Mouse (Mus musculus) midbrain, embryonic 14.5 days (tissue): ENCODE measurements around the gene Ndufa6. TPM values are rescaled to one million over a fixed set of nuclear protein-coding genes. Genes with fewer than 3 reads are reported as not detected.
A peak's percentile ranks its signal among the peaks of the same experiment; 100 is the strongest.
"Not testable (repeated sequence)": the region's sequence is repeated elsewhere in the genome, so short reads cannot be mapped to it uniquely, and the experiment has no call there.

Experiments used
- ATAC-seq: fragments of 200-750 bp; cut with Nextera tagmentation; 2 replicates; pipeline ENCODE4 v1.8.0; 2017; ENCODE audit warnings: moderate number of reproducible peaks, moderate library complexity; ENCODE audit not compliant: low FRiP score, low TSS enrichment
- DNase-seq: peaks from one replicate; pipeline ENCODE4 v3.0.0-alpha.2; 2015
- H3K27ac ChIP-seq: fragments of 300-500 bp; sonication (generic); replicated peaks from 2 replicates; pipeline ENCODE4 v1.5.1; 2014; ENCODE audit warnings: mild to moderate bottlenecking, low read depth, low read length, moderate library complexity
- H3K27me3 ChIP-seq: fragments of 300-500 bp; sonication (generic); 2 replicates; pipeline ENCODE4 v1.6.1; 2014; ENCODE audit warnings: low read length, control low read depth, mixed read lengths; ENCODE audit not compliant: control insufficient read depth, insufficient read depth
- H3K36me3 ChIP-seq: fragments of 300-500 bp; sonication (generic); 2 replicates; pipeline ENCODE4 v1.6.1; 2014; ENCODE audit warnings: low read length, control low read depth; ENCODE audit not compliant: control insufficient read depth, insufficient read depth
- H3K4me1 ChIP-seq: fragments of 300-500 bp; sonication (generic); 2 replicates; pipeline ENCODE4 v1.6.1; 2014; ENCODE audit warnings: mild to moderate bottlenecking, antibody characterized with exemption, low read length, control low read depth; ENCODE audit not compliant: control insufficient read depth, insufficient read depth
- H3K4me2 ChIP-seq: fragments of 300-500 bp; sonication (generic); 2 replicates; pipeline ENCODE4 v1.6.1; 2014; ENCODE audit warnings: mild to moderate bottlenecking, low read length, moderate library complexity
- H3K4me3 ChIP-seq: fragments of 300-500 bp; sonication (generic); replicated peaks from 2 replicates; pipeline ENCODE4 v1.5.1; 2014; ENCODE audit warnings: low read depth, low read length
- H3K9ac ChIP-seq: fragments of 300-500 bp; sonication (generic); replicated peaks from 2 replicates; pipeline ENCODE4 v1.6.1; 2014; ENCODE audit warnings: mild to moderate bottlenecking, low read length, moderate library complexity
- H3K9me3 ChIP-seq: fragments of 300-500 bp; sonication (generic); 2 replicates; pipeline ENCODE4 v1.6.1; 2016; ENCODE audit warnings: low read length, control low read depth, mixed read lengths; ENCODE audit not compliant: control insufficient read depth
- WGBS: fragments of 180-500 bp; shearing (Covaris S2); extraction: QIAGEN DNeasy Blood & Tissue Kit; methylation state at CpG from one replicate; pipeline ENCODE4 v1.1.7; 2014; 5-methylcytosine and 5-hydroxymethylcytosine counted together
- polyA plus RNA-seq: library from polyadenylated mRNA; unstranded; fragments of >200 nt; fragmentation: Nextera tagmentation; extraction: Ambion mirVana; gene quantifications from 2 replicates; pipeline ENCODE4 v1.2.1, GENCODE M21; 2014

The Ndufa6 gene
- 375 and 469 TPM in 2 replicates for polyA plus RNA-seq

- Histone ChIP-seq H3K4me3 (peak within 1 kb of the TSS; percentile 87), H3K4me1 (peaks cover 13% of the 10 kb centered on the region), H3K27ac (peak within 1 kb of the TSS; percentile 89), H3K4me2 (peak within 1 kb of the TSS; percentile 85), H3K36me3 (peaks cover 18% of the 10 kb centered on the region), H3K9me3 (no peaks in the 10 kb centered on the region), H3K27me3 (no peaks in the 10 kb centered on the region), H3K9ac (peak within 1 kb of the TSS; percentile 97)
- WGBS = 2% methylated on average over 57 of the region's 57 CpGs
- DNase-seq (peak; percentile 99), ATAC-seq (peak; percentile 99)
These were observed at the start of gene Ndufa6 for GRCm38 (mm10) chr15:82354126-82354945. Ndufa6 (minus strand) TSS chr15:82354322.

GRCm38 (mm10) chr15:82403606-82404005 is 49.5 kb upstream of the Ndufa6 start:
- Histone ChIP-seq H3K36me3 (no peaks in the 10 kb centered on the region), H3K27me3 (no peaks in the 10 kb centered on the region), H3K27ac (no peak overlapping the region), H3K4me1 (no peaks in the 10 kb centered on the region), H3K4me2 (no peak overlapping the region), H3K9ac (no peak overlapping the region), H3K4me3 (no peak overlapping the region), H3K9me3 (no peaks in the 10 kb centered on the region)
- DNase-seq (no peak), ATAC-seq (no peak)
- 97% methylated on average over 9 of the region's 9 CpGs for WGBS

- no peak overlapping the region for H3K4me3 ChIP-seq
- H3K9me3 ChIP-seq = no peaks in the 10 kb centered on the region
- WGBS = 87% methylated on average over 6 of the region's 6 CpGs
- no peak overlapping the region for H3K4me2 ChIP-seq
- no peak overlapping the region for H3K27ac ChIP-seq
- H3K9ac ChIP-seq = no peak overlapping the region
- no peak for ATAC-seq
- no peaks in the 10 kb centered on the region for H3K27me3 ChIP-seq
- DNase-seq = no peak
- H3K4me1 ChIP-seq = no peaks in the 10 kb centered on the region
- no peaks in the 10 kb centered on the region for H3K36me3 ChIP-seq
These were observed 48.6 kb upstream of the Ndufa6 start for GRCm38 (mm10) chr15:82402741-82403140.

GRCm38 (mm10) chr15:82402106-82402505 is 48.0 kb upstream of the Ndufa6 start:
- no peaks in the 10 kb centered on the region for H3K9me3 ChIP-seq
- no peaks in the 10 kb centered on the region for H3K27me3 ChIP-seq
- no peak for ATAC-seq
- DNase-seq = no peak
- H3K36me3 ChIP-seq = no peaks in the 10 kb centered on the region
- no peaks in the 10 kb centered on the region for H3K4me1 ChIP-seq
- no peak overlapping the region for H3K9ac ChIP-seq
- no peak overlapping the region for H3K4me3 ChIP-seq
- H3K4me2 ChIP-seq = no peak overlapping the region
- no peak overlapping the region for H3K27ac ChIP-seq

GRCm38 (mm10) chr15:82401516-82401915 is 47.4 kb upstream of the Ndufa6 start:
- Histone ChIP-seq H3K9ac (no peak overlapping the region), H3K36me3 (no peaks in the 10 kb centered on the region), H3K4me1 (no peaks in the 10 kb centered on the region), H3K4me2 (no peak overlapping the region), H3K4me3 (no peak overlapping the region), H3K27me3 (no peaks in the 10 kb centered on the region), H3K9me3 (no peaks in the 10 kb centered on the region), H3K27ac (no peak overlapping the region)
- ATAC-seq (no peak), DNase-seq (no peak)
- WGBS = 18% methylated on average over 2 of the region's 2 CpGs

- not testable (repeated sequence) for H3K4me1 ChIP-seq, H3K27ac ChIP-seq, DNase-seq, H3K36me3 ChIP-seq, H3K27me3 ChIP-seq, H3K9ac ChIP-seq, H3K9me3 ChIP-seq, ATAC-seq, H3K4me3 ChIP-seq, H3K4me2 ChIP-seq
- 88% methylated on average over 3 of the region's 3 CpGs for WGBS
These were observed 41.8 kb upstream of the Ndufa6 start for GRCm38 (mm10) chr15:82395955-82396354.

- not testable (repeated sequence) for DNase-seq, H3K9ac ChIP-seq, H3K27me3 ChIP-seq, ATAC-seq, H3K4me3 ChIP-seq, H3K4me1 ChIP-seq, H3K36me3 ChIP-seq, H3K4me2 ChIP-seq, H3K9me3 ChIP-seq, H3K27ac ChIP-seq
- whole genome bisulfite sequencing = 91% methylated on average over 2 of the region's 2 CpGs
These were observed 39.8 kb upstream of the Ndufa6 start, which contains the start of gene Cyp2d11 for GRCm38 (mm10) chr15:82393922-82394321. Cyp2d11 (minus strand) TSS chr15:82394022.

GRCm38 (mm10) chr15:82389916-82390315 is 35.8 kb upstream of the Ndufa6 start:
- not testable (repeated sequence) for ATAC-seq, H3K36me3 ChIP-seq, H3K4me3 ChIP-seq, H3K9ac ChIP-seq, H3K9me3 ChIP-seq, H3K27ac ChIP-seq, H3K4me2 ChIP-seq, H3K4me1 ChIP-seq, H3K27me3 ChIP-seq, DNase-seq
- 94% methylated on average over 10 of the region's 10 CpGs for WGBS

GRCm38 (mm10) chr15:82385729-82386128 is 31.6 kb upstream of the Ndufa6 start:
- ATAC-seq = no peak
- H3K27ac ChIP-seq = no peak overlapping the region
- no peak overlapping the region for H3K4me2 ChIP-seq
- H3K4me1 ChIP-seq = peaks cover 4% of the 10 kb centered on the region
- no peaks in the 10 kb centered on the region for H3K27me3 ChIP-seq
- no peaks in the 10 kb centered on the region for H3K36me3 ChIP-seq
- DNase-seq = no peak
- no peak overlapping the region for H3K4me3 ChIP-seq
- H3K9ac ChIP-seq = no peak overlapping the region
- 95% methylated on average over 2 of the region's 2 CpGs for WGBS
- no peaks in the 10 kb centered on the region for H3K9me3 ChIP-seq
